Mouse (Mus musculus): ENCODE measurements around the gene Ctnnal1. TPM values are rescaled to one million over a fixed set of nuclear protein-coding genes. Genes with fewer than 3 reads are reported as not detected.
A peak's percentile ranks its signal among the peaks of the same experiment; 100 is the strongest.

Ctnnal1 gene
- 16.9 and 19.4 TPM in 2 replicates for polyA plus RNA-seq (2015; fragmentation: Nextera tagmentation; extraction: Ambion mirVana)

- H3K4me2 ChIP-seq = peak within 1 kb of the TSS; percentile 72
- peak; percentile 97 for ATAC-seq (ENCODE audit: low FRiP score)
- peak within 1 kb of the TSS; percentile 85 for H3K27ac ChIP-seq
- H3K4me1 ChIP-seq (replicated peaks) = peaks cover 21% of the 10 kb centered on the region
- H3K9me3 ChIP-seq = no peaks in the 10 kb centered on the region
- peak within 1 kb of the TSS; percentile 70 for H3K4me3 ChIP-seq
- no peaks in the 10 kb centered on the region for H3K36me3 ChIP-seq
- H3K9ac ChIP-seq = peak within 1 kb of the TSS; percentile 82
- WGBS = under 1% methylated on average over 45 of the region's 45 CpGs
- H3K27me3 ChIP-seq = no peaks in the 10 kb centered on the region
Measured at GRCm38 (mm10) chr4:56865003-56865511, at the start of gene Ctnnal1. Gene Ctnnal1, minus strand, starts transcription at chr4:56865188.

- Histone ChIP-seq H3K27ac (no peak overlapping the region), H3K4me2 (no peak overlapping the region), H3K9me3 (no peaks in the 10 kb centered on the region), H3K4me3 (no peak overlapping the region), H3K27me3 (no peaks in the 10 kb centered on the region), H3K4me1 (replicated peaks) (no peaks in the 10 kb centered on the region), H3K36me3 (peaks cover 45% of the 10 kb centered on the region), H3K9ac (no peak overlapping the region)
- 69% methylated on average over 1 of the region's 1 CpGs for WGBS
- ATAC-seq (ENCODE audit: low FRiP score) = no peak
Measured at GRCm38 (mm10) chr4:56914761-56915160, 49.8 kb upstream of the Ctnnal1 start.

GRCm38 (mm10) chr4:56914338-56914737 is 49.4 kb upstream of the Ctnnal1 start:
- Histone ChIP-seq H3K27ac (no peak overlapping the region), H3K9me3 (no peaks in the 10 kb centered on the region), H3K4me3 (no peak overlapping the region), H3K9ac (no peak overlapping the region), H3K4me1 (replicated peaks) (no peaks in the 10 kb centered on the region), H3K4me2 (no peak overlapping the region), H3K27me3 (no peaks in the 10 kb centered on the region), H3K36me3 (peaks cover 50% of the 10 kb centered on the region)
- 93% methylated on average over 6 of the region's 6 CpGs for WGBS
- no peak for ATAC-seq (ENCODE audit: low FRiP score)

DNA sequence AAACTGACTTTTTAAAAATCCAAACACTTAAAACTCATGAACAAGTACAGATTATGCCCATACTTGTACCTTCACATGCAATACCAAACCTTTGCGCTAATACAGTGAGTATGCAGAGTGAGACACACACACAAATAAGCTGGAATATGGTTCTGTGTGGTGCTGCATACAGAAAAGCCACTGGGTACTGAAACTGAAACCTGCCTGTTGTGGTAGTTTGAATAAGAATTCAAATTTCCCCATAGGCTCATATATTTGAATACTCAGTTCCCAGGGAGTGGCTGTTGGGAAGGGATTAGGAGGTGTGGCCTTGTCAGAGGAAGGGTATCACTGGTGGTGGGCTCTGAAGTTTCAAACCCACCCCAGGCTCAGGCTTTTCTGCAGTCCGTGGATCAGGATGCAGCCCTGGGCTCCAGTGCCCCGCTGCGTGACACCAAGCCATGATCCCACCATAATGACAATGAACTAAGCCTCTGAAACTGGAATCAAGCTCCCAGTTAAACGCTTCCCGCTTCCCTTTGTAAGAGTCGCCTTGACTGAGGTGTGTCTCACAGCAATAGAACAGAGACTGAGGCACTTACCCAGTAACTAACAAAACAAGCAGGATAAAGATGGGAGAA is 47.5 kb upstream of the Ctnnal1 start:
- no peaks in the 10 kb centered on the region for H3K27me3 ChIP-seq
- ATAC-seq (ENCODE audit: low FRiP score) = no peak
- no peak overlapping the region for H3K4me3 ChIP-seq
- H3K27ac ChIP-seq = no peak overlapping the region
- no peak overlapping the region for H3K9ac ChIP-seq
- H3K36me3 ChIP-seq = peaks cover 58% of the 10 kb centered on the region
- 93% methylated on average over 7 of the region's 7 CpGs for WGBS
- H3K4me1 ChIP-seq (replicated peaks) = no peaks in the 10 kb centered on the region
- H3K4me2 ChIP-seq = no peak overlapping the region
- H3K9me3 ChIP-seq = no peaks in the 10 kb centered on the region

DNA sequence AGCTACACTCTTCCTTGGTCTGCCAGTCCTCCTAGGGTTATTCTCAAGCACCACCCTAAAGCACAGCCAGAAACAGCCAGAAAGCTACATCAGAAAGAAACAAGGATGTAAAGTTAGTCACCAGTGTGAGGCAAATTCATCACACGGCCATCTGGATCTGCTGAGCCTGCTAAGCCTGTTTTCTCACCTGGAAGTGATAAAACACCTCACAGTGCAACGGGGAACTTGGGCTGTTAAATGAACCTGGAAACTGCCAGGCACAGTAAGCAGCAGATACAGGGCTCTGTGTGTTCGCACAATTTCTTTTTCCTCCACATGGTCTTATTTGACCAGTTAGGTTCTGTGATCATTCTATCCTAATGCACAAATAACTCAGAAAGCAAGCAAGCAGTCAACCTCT is 44.6 kb upstream of the Ctnnal1 start:
- no peak overlapping the region for H3K4me2 ChIP-seq
- H3K27ac ChIP-seq = no peak overlapping the region
- 89% methylated on average over 3 of the region's 3 CpGs for WGBS
- no peak for ATAC-seq (ENCODE audit: low FRiP score)
- H3K9me3 ChIP-seq = no peaks in the 10 kb centered on the region
- H3K9ac ChIP-seq = no peak overlapping the region
- peaks cover 57% of the 10 kb centered on the region for H3K36me3 ChIP-seq
- H3K4me3 ChIP-seq = no peak overlapping the region
- H3K27me3 ChIP-seq = no peaks in the 10 kb centered on the region
- no peaks in the 10 kb centered on the region for H3K4me1 ChIP-seq (replicated peaks)

GRCm38 (mm10) chr4:56907671-56908070 is 42.7 kb upstream of the Ctnnal1 start:
- H3K27ac ChIP-seq = no peak overlapping the region
- no peaks in the 10 kb centered on the region for H3K9me3 ChIP-seq
- ATAC-seq (ENCODE audit: low FRiP score) = no peak
- no peaks in the 10 kb centered on the region for H3K27me3 ChIP-seq
- H3K4me1 ChIP-seq (replicated peaks) = no peaks in the 10 kb centered on the region
- H3K36me3 ChIP-seq = peaks cover 65% of the 10 kb centered on the region
- H3K4me2 ChIP-seq = no peak overlapping the region
- WGBS = 94% methylated on average over 5 of the region's 5 CpGs
- no peak overlapping the region for H3K4me3 ChIP-seq
- no peak overlapping the region for H3K9ac ChIP-seq

DNA sequence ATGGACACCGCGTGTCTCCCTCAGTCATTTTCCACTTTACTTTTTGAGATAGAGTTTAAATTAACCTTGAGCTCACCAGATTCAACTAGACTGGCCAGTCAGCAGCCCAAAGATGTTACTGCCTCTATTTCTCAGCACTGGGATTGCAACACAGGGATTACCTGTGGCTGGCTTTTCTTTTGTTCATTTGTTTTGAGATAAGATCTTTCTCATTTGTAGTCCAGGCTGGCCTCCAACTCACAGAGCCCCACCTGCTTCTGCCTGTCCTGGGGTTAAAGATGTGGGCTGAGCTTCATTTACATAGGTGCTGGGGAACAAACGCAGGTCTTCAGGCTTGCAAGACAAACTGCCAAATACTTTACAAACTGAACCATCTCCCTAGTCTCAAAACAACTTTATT is 41.9 kb upstream of the Ctnnal1 start:
- no peaks in the 10 kb centered on the region for H3K27me3 ChIP-seq
- WGBS = 92% methylated on average over 3 of the region's 3 CpGs
- no peak overlapping the region for H3K4me3 ChIP-seq
- H3K4me2 ChIP-seq = no peak overlapping the region
- no peaks in the 10 kb centered on the region for H3K9me3 ChIP-seq
- no peak overlapping the region for H3K9ac ChIP-seq
- no peaks in the 10 kb centered on the region for H3K4me1 ChIP-seq (replicated peaks)
- no peak overlapping the region for H3K27ac ChIP-seq
- H3K36me3 ChIP-seq = peaks cover 72% of the 10 kb centered on the region
- no peak for ATAC-seq (ENCODE audit: low FRiP score)

- Histone ChIP-seq H3K27ac (no peak overlapping the region), H3K4me3 (no peak overlapping the region), H3K4me1 (replicated peaks) (no peaks in the 10 kb centered on the region), H3K27me3 (no peaks in the 10 kb centered on the region), H3K4me2 (no peak overlapping the region), H3K36me3 (peaks cover 66% of the 10 kb centered on the region), H3K9me3 (no peaks in the 10 kb centered on the region), H3K9ac (no peak overlapping the region)
- no peak for ATAC-seq (ENCODE audit: low FRiP score)
- 94% methylated on average over 5 of the region's 5 CpGs for WGBS
Measured at GRCm38 (mm10) chr4:56905507-56905906, 40.5 kb upstream of the Ctnnal1 start.

DNA sequence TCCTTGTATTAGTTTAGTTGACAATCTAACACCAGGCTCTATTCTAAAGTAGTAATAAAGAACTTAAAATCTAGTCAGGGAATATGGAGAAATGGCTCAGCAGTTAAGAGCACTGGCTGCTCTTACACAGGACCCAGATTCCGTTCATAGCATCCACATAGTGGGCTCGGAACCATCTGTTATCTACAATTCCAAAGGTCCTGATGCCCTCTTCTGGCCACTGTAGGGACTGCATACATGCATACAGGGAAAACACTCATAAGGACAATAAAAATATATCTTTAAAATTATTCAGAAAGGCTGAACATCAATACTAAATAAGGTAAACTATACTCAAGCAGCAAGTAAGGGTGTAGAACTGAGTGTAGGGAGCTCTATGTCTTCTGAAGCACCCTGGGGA is 36.7 kb upstream of the Ctnnal1 start:
- no peak overlapping the region for H3K4me2 ChIP-seq
- H3K9me3 ChIP-seq = no peaks in the 10 kb centered on the region
- H3K4me1 ChIP-seq (replicated peaks) = no peaks in the 10 kb centered on the region
- H3K9ac ChIP-seq = no peak overlapping the region
- H3K36me3 ChIP-seq = peaks cover 70% of the 10 kb centered on the region
- H3K27ac ChIP-seq = no peak overlapping the region
- ATAC-seq (ENCODE audit: low FRiP score) = no peak
- no peaks in the 10 kb centered on the region for H3K27me3 ChIP-seq
- WGBS = 98% methylated on average over 2 of the region's 2 CpGs
- no peak overlapping the region for H3K4me3 ChIP-seq

- H3K9ac ChIP-seq = no peak overlapping the region
- peaks cover 60% of the 10 kb centered on the region for H3K36me3 ChIP-seq
- H3K4me2 ChIP-seq = no peak overlapping the region
- no peaks in the 10 kb centered on the region for H3K9me3 ChIP-seq
- ATAC-seq (ENCODE audit: low FRiP score) = no peak
- H3K4me1 ChIP-seq (replicated peaks) = no peaks in the 10 kb centered on the region
- no peak overlapping the region for H3K4me3 ChIP-seq
- WGBS = 74% methylated on average over 8 of the region's 8 CpGs
- H3K27ac ChIP-seq = no peak overlapping the region
- H3K27me3 ChIP-seq = no peaks in the 10 kb centered on the region
Measured at GRCm38 (mm10) chr4:56899216-56899615, 34.2 kb upstream of the Ctnnal1 start.

DNA sequence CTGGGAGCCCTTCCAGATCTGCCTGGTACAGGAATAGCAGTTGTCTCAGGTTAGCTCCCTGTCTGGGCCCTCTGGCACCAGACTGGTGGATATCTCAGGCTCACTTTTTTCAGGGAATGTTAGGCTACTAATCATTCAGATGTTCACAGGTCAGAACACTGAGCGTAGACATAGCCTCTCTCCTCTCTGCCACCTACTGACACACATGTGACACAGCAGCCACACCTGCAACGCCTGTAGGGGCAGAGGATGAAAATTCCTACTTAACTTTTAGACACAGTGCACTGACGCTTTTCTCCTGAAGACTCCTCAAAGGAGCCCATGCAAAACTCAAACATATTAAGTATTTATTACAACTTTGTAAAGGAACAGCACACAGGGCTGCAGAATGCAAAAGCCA is 32.5 kb upstream of the Ctnnal1 start:
- Histone ChIP-seq H3K27me3 (no peaks in the 10 kb centered on the region), H3K4me1 (replicated peaks) (no peaks in the 10 kb centered on the region), H3K9ac (no peak overlapping the region), H3K9me3 (no peaks in the 10 kb centered on the region), H3K4me3 (no peak overlapping the region), H3K36me3 (peaks cover 45% of the 10 kb centered on the region), H3K4me2 (no peak overlapping the region), H3K27ac (no peak overlapping the region)
- WGBS = 82% methylated on average over 3 of the region's 3 CpGs
- ATAC-seq (ENCODE audit: low FRiP score) = no peak

DNA sequence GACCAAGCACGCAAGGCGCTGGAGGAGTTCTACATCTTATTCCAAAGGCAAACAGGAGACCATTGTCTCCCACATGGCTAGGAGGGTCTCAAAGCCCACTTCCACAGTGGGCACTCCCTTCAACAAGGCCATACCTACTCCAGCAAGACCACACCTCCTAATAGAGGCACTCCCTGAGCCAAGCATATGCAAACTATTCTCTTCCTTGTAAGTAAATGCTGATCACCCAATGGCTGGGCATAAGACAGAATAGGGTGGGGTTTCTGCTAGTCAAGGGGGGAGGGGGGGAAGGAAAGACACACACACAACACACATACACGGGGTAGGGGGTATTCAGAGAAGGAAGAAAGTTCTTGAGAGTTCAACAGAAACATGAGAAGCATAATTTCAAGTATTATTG is 29.2 kb upstream of the Ctnnal1 start:
- no peaks in the 10 kb centered on the region for H3K9me3 ChIP-seq
- H3K4me1 ChIP-seq (replicated peaks) = no peaks in the 10 kb centered on the region
- H3K36me3 ChIP-seq = peaks cover 36% of the 10 kb centered on the region
- no peak for ATAC-seq (ENCODE audit: low FRiP score)
- H3K4me3 ChIP-seq = no peak overlapping the region
- WGBS = 92% methylated on average over 3 of the region's 3 CpGs
- no peaks in the 10 kb centered on the region for H3K27me3 ChIP-seq
- no peak overlapping the region for H3K9ac ChIP-seq
- no peak overlapping the region for H3K27ac ChIP-seq
- no peak overlapping the region for H3K4me2 ChIP-seq

DNA sequence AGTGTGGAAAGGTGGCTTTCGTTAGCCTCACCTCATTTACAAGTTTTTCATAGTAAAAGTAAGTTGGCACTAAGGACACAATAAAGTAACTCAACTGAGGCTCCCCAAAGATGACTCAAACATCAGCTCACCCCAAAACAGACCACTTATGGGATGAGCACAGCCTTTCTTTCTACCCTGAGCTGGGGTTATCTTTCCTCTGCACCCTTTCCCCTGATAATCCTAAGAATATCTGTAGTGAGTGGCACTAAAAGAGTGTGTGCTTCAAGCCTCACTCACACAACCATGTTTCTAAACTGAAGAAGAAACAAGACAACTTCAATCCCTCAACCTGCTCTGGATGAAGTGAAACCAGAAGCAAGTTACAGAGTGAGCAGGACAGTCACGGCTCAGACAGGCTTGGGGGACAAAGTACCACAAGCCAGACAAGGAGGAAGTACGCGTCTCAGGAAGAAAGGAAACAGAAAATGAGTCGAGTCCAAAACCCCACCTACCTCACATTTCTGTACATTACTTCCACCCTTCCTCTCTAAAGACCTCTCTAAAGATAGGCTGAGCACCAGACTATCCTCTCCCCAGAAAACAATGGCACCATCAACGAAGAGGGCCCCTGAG is 27.6 kb upstream of the Ctnnal1 start:
- peaks cover 34% of the 10 kb centered on the region for H3K36me3 ChIP-seq
- no peaks in the 10 kb centered on the region for H3K27me3 ChIP-seq
- H3K9me3 ChIP-seq = no peaks in the 10 kb centered on the region
- WGBS = 92% methylated on average over 6 of the region's 6 CpGs
- H3K4me3 ChIP-seq = no peak overlapping the region
- H3K9ac ChIP-seq = no peak overlapping the region
- H3K27ac ChIP-seq = no peak overlapping the region
- no peaks in the 10 kb centered on the region for H3K4me1 ChIP-seq (replicated peaks)
- no peak overlapping the region for H3K4me2 ChIP-seq
- ATAC-seq (ENCODE audit: low FRiP score) = no peak

All from hindbrain, embryonic 13.5 days (tissue).